Mouse (Mus musculus) naive thymus-derived CD4-positive, alpha-beta T cell, adult 2 months (primary cell): ENCODE data around the gene Ckmt2.

Source experiments
- DNase-seq: peaks from one replicate; pipeline ENCODE4 v3.0.0-alpha.2; 2011; ENCODE audit warnings: low read depth

Ckmt2 gene

DNA sequence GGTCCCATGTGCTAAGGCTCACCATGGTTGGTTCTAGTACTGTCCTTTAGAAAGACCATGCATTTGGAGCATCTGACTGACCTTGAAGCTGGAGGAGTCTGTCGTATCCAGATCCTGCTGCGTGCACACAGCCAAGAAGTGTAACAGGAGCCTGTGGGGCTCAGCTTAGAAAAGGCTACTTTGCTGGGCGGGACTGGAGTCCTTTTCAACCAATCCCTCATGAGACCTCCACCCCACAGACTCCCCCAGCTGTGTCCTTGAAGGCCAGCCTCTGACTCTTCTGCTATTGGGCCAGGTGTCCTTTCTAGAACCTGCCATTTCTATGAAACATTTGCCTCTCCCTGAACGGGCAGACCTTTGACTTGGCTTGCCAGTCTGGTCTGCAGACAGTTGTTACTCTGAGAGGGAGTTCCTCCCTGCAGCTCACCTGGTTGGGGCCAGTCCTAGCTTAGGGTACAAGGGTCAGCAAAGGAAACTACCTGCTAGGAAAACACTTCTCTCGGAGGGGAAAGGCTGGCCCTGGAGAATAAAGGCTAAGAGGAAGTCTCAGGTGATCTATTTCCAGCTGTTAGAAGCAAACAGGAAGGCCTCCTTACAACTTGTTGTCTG lies at the start of gene Ckmt2:
TSS of gene Ckmt2 (minus strand) at position 145 of the 609 bp plus-strand sequence.
- no peak for DNase-seq

GRCm38 (mm10) chr13:91921010-91921409 lies 44.3 kb upstream of the Ckmt2 start:
- DNase-seq, result no peak

GRCm38 (mm10) chr13:91918764-91919163 lies 42.1 kb upstream of the Ckmt2 start:
- no peak for DNase-seq

GRCm38 (mm10) chr13:91917835-91918234 lies 41.1 kb upstream of the Ckmt2 start:
- no peak for DNase-seq

DNA sequence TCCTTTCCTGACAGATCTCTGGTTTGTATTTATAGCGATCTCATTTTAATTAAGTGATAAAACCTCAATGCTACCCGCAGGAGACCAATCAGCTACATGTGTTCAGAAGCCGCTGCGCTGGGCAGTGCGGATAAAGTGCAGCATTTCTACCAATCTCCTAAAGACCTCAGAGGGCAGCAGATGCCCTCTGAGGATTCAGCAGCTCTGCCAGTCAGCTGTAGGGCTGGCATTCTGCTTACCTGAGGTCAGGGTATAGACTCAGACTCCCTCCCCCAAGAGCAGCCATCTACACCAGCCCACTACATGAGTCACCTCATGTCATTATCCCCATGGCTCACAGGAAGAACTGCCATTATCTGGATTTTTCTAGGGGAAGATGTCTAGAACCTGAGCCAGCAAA lies 39.6 kb upstream of the Ckmt2 start:
- DNase-seq, result no peak

DNA sequence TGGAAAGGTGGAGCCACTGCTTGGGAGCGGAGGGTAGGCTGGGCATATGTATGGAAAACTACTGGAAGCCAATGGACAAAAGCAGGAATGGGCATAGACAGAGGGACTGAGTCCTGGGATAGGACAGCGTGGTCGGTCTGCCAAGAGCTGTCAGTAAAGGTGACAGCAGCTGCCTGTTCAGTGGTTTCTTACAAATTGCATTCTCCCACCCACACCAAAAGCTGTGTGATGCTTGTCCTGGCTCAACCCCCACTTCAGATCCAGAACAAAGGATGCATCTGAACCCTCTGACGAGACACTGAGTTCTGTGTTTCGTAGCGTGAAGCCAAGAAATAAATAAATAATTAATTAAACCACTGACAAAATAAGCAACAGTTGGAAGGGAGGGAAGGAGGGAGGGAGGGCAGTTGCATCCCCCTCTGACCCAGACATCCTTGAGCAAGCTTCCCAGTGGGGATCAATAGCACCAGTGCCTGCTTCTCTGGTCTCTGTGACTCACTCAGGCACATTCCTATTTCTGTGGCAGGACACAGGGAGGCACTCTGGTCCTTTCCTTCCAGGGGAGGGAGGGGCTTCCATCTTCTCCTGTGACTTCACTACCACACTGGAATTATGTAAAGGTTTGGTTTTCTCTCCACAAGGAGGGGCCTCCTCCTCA lies 39.0 kb upstream of the Ckmt2 start:
- DNase-seq, result no peak

GRCm38 (mm10) chr13:91915192-91915581 lies 38.5 kb upstream of the Ckmt2 start:
- DNase-seq, result no peak

DNA sequence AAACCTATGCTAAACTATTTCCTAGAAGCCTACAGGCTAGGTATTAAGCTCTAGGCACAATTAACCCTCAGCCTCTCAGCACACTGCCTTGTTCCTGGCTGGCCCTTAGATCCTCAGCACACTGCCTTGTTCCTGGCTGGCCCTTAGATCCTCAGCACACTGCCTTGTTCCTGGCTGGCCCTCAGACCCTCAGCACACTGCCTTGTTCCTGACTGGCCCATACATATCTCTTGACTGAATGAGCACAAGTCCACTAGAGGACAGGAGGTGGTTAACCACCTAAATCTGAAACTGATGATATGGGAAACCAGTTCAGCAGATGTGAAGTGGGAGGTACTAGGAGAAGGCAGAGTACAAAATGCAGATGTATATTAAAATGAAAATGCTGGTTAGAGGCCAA lies 35.0 kb upstream of the Ckmt2 start:
- no peak for DNase-seq

GRCm38 (mm10) chr13:91911211-91911610 lies 34.5 kb upstream of the Ckmt2 start:
- no peak for DNase-seq

DNA sequence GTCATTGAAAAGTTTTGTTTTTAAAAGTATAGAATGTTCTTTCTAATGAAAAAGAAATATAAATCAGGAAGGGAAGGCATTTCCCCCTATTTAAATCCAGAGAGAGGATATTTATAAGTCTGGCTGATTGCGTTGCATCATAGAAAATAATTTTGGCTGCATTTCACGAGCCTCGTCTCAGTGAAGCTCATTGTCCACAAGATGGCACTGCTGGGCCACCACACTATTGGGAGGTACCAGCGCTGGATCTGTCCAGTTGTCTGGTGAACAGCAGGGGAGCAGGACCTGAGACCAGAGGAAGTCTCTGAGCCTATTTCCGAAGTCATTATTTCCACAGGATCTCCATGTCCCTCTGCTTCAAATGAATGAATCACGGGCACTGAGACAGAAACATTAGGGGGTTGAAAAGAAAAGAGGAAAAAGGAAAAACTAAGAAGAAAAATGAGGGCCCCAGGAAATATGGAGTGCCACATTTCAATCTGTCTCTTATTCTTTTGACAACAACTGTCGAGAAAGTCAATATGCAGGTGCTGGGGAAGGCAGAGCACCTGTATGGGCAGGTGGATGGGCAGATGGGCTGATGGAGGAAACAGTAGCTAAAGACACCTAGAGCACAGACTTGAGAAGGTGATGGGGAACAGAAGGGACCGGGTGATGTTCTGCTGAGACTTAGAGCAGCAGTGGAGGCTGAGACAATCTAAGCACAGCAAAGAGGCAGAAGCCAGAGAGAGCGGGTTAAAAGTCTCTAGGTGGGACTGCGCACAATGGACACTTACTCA lies 31.7 kb upstream of the Ckmt2 start:
- DNase-seq, result peak; percentile 57

DNA sequence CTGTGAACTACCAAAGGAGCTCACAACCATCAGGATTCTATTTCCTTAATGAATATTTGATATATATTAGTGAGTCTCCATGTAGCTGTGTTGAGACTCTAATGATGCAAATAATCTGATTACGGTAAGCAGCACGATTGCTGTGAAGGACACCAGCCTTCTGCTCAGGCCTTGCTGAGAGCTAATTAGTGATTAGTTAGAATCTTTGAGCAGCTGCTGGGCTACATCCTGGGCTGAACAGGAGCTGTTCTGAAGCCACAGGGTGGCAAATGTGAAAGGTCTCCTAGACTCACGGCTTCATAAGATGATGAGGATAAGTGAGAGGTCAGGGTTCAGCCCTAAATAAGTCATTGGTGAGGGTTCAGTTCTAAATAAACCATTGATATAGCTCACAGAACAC lies 29.7 kb upstream of the Ckmt2 start:
- no peak for DNase-seq

- DNase-seq, result no peak
These were observed 19.8 kb upstream of the Ckmt2 start for GRCm38 (mm10) chr13:91896476-91896875.

- DNase-seq, result peak; percentile 36
These were observed 16.4 kb upstream of the Ckmt2 start for GRCm38 (mm10) chr13:91893132-91893531.

DNA sequence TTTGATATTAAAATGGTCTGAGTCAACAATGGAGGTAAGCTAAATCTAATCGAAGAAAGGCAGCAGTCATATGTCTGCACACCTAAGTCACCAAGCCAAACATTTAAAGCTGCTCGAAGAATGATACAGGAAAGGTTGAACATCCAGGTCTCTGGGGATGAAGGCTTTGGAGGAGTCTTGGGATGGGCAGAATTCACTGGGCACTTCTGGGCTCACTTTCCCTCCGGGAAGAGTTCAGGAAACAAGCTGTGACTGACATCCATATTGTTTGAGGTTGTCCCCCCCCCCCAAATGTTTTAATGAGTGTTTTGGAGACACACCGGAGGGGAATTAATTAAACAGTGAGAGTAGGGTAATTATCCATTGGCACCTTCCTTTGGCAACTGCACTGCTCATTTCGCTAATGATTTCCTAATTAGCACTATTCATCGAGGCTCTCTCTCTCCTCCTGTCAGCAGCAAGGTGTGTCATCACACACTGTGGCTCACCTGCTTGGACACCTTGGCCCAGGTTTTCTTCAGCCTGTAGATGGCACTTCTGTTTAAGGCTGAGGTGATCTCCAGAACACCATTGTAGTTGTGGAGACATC lies 13.4 kb upstream of the Ckmt2 start:
- no peak for DNase-seq

DNA sequence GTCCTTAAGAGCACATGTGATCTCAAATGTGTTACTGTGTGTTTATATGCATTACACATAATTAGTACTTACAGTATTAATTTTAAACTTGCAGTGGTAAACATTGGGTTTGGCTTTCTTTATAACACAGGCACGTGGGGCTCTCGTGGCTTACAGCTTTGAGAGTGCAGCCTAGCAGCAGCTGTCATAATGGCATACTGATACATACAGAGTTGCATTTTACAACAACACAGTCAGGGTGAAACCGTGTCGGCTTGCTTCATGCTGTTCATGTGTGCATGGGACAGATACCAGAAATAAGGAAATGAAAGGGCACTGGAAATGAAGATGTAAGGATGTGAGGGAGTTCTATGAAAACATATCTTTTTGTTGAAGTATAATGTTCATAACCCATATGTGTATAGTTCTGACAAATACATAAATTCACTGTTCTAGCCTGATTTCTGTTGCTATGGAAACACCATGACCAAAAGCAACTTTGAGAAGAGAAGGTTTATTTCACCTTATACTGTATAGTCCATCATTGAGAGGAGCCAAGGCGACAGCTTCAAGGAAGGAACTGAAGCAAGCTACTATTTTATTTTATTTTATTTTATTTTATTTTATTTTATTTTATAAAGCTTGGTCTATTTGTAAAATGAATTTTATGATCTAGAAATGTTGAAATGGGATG lies 8.2 kb upstream of the Ckmt2 start:
- no peak for DNase-seq

DNA sequence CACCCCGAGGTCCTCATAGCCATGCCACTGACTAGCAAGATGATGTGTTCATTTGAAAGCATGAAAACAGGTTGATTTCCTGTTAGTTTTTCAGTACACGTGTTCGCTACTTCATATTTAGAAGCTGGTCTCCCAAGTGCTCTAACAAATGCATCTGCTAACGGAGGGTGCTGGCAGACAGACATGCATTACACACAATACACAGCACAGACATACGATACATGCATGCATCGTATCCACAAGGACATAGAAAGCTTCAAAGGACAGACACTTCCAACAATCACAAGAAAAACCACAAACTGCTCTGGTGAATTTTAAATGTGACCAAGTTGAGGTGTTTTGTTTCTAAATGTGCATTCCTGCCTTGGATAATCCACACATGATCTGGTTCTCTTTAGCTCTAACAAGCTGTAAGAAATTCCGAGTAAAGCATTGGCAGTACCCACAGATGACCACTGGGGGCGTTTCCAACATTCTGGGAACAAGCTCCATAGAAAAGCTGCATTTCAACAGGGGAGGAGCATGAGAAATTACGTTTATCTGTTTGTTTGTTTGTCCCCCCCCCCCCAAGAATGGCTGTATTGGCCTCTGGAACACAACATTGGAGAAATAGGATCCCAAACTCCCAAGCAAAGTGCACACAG lies 5.3 kb upstream of the Ckmt2 start:
- DNase-seq, result peak; percentile 44

DNA sequence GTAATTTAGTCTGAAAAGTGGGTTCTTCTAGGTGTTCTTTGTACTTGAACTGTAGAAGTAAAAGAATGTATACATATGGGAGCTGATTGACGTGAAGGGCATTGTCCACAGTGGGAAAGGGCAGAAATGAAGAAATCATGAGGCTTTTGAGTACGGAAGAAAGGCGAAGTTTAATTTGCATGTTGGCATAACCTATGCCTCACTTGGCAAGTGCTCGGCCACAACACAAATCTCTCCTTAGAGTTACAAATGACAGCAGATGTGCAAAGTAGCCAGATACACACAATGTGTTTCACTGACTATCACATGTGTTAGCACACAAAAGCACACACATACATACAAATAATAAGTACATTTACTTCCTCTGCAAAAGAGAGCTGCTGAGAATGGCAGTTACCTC lies 3.6 kb upstream of the Ckmt2 start:
- no peak for DNase-seq

- no peak for DNase-seq
These were observed 1.3 kb upstream of the Ckmt2 start for GRCm38 (mm10) chr13:91877996-91878395.

- DNase-seq, result no peak
These were observed 665 bp upstream of the Ckmt2 start for GRCm38 (mm10) chr13:91877350-91877749.

DNA sequence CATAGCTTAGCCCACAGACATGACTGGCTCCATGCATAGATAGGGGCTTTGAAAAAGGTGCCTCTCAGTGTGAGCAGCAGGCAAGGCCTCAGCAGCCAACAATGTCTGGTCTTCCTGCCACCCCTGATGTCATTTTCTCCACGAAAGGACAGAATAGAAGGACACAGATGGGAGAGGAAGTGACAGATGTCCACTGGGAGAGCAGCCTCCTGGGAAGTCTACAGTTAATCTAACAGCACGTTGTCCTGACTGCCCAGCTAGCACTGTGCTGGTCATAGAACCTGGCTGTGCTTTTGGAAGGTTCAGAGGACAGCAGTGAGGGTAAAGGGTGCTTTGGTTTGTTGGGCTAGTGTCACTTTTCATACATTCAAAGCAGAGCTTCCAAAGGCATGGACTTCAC lies 1.1 kb downstream of the Ckmt2 start:
- DNase-seq, result no peak

DNA sequence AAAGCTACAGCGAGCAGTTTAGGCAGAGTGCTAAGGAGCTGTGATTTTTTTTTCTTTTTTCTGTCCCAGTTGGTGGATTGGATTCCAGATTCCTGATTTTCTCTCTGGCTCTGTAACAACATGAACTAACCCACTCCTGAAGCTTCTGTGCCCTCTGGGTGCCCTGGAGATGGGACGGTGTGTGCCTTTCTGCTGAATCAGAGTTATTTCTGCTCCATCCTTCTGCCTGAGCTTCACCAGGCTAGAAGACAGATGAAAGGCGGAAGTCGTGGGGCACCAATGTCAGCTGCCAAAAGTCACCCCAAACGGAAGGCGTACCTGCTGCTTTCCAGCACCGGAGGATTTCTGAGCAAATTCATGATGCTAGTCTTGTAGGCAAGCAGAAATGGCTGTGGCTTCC lies 2.1 kb downstream of the Ckmt2 start:
- DNase-seq, result no peak
